In genomic region chr6:24586885-24587284, GRCm38 (mm10) we compare ENCODE assay signal across 8 mouse cellular contexts. TPM values are rescaled to one million over a fixed set of nuclear protein-coding genes. Genes with fewer than 3 reads are reported as not detected.
DNase-seq lines count a peak whose midpoint lies in the region; ATAC-seq lines count a peak whose summit lies in the region.

No protein-coding gene starts in this region.

- H3K36me3 ChIP-seq in kidney, embryonic 15.5 days = no peaks in the 10 kb centered on the region
- H3K36me3 ChIP-seq in hindbrain, embryonic 10.5 days = no peaks in the 10 kb centered on the region
- H3K36me3 ChIP-seq in midbrain, embryonic 15.5 days (replicated peaks) = no peaks in the 10 kb centered on the region

- peak overlapping the region; percentile 72 for H3K27ac ChIP-seq in kidney, embryonic 15.5 days
- no peak overlapping the region for H3K27ac ChIP-seq in hindbrain, embryonic 10.5 days
- H3K27ac ChIP-seq in midbrain, embryonic 15.5 days = no peak overlapping the region

- H3K27me3 ChIP-seq in kidney, embryonic 15.5 days = no peaks in the 10 kb centered on the region
- no peaks in the 10 kb centered on the region for H3K27me3 ChIP-seq in hindbrain, embryonic 10.5 days (ENCODE audit: insufficient read depth, poor library complexity, severe bottlenecking)
- no peaks in the 10 kb centered on the region for H3K27me3 ChIP-seq in midbrain, embryonic 15.5 days (replicated peaks)

- H3K9ac ChIP-seq in kidney, embryonic 15.5 days = no peak overlapping the region
- H3K9ac ChIP-seq in midbrain, embryonic 15.5 days = no peak overlapping the region

- peak; percentile 25 to 35 for DNase-seq in cerebellum, postnatal 14 days
- DNase-seq in cerebellum, postnatal 4 days (ENCODE audit: low spot score in 2 of 2) = no peak
- DNase-seq in urinary bladder, postnatal 36 days (ENCODE audit: low spot score in 2 of 2) = peak; percentile 9 to 59
- no peak for DNase-seq in urinary bladder, postnatal 10 days (ENCODE audit: low spot score)
- DNase-seq in right cerebral cortex, postnatal 10 days (ENCODE audit: low spot score in 2 of 2) = no peak
- no peak for DNase-seq in hindbrain, embryonic 10.5 days (ENCODE audit: low spot score)

- peaks cover 11% of the 10 kb centered on the region for H3K4me1 ChIP-seq in kidney, embryonic 15.5 days
- H3K4me1 ChIP-seq in hindbrain, embryonic 10.5 days (replicated peaks) = peaks cover 12% of the 10 kb centered on the region; the same call in 1 of the 2 replicates
- 0 out of 2 replicates have a peak, but pooled peaks cover 4% of the 10 kb centered on the region for H3K4me1 ChIP-seq in midbrain, embryonic 15.5 days

- 25% methylated on average over 3 of the region's 3 CpGs for WGBS in kidney, embryonic 15.5 days
- WGBS in hindbrain, embryonic 10.5 days = 35% methylated on average over 3 of the region's 3 CpGs
- WGBS in midbrain, embryonic 15.5 days = 44% methylated on average over 3 of the region's 3 CpGs

- ATAC-seq in kidney, embryonic 15.5 days (replicated peaks; ENCODE audit: low FRiP score) = peak; percentile 60; the same call in 1 of the 2 replicates
- no peak for ATAC-seq in midbrain, embryonic 15.5 days (replicated peaks)

- no peak overlapping the region for H3K4me2 ChIP-seq in kidney, embryonic 15.5 days
- H3K4me2 ChIP-seq in midbrain, embryonic 15.5 days = no peak overlapping the region

- no peak overlapping the region for H3K4me3 ChIP-seq in kidney, embryonic 15.5 days (replicated peaks)
- no peak overlapping the region for H3K4me3 ChIP-seq in hindbrain, embryonic 10.5 days
- H3K4me3 ChIP-seq in midbrain, embryonic 15.5 days = no peak overlapping the region

- H3K9me3 ChIP-seq in kidney, embryonic 15.5 days (replicated peaks) = no peaks in the 10 kb centered on the region
- H3K9me3 ChIP-seq in hindbrain, embryonic 10.5 days = no peaks in the 10 kb centered on the region
- H3K9me3 ChIP-seq in midbrain, embryonic 15.5 days = no peaks in the 10 kb centered on the region

RNA-seq across cellular contexts. Expression of gene Lmod2, which starts 10.7 kb away (rescaled TPM):
- polyA plus RNA-seq in kidney, embryonic 15.5 days (2015; fragmentation: Nextera tagmentation; extraction: Ambion mirVana) = 0.17 and 0.55 TPM in 2 replicates
- polyA plus RNA-seq in hindbrain, embryonic 10.5 days (2016; fragmentation: Nextera tagmentation; extraction: Ambion mirVana) = not detected in 2 replicates
- not detected in 2 replicates for polyA plus RNA-seq in midbrain, embryonic 15.5 days (2015; fragmentation: Nextera tagmentation; extraction: Ambion mirVana)

RNA-seq across cellular contexts. Expression of gene Asb15, which starts 58.9 kb away (rescaled TPM):
- polyA plus RNA-seq in kidney, embryonic 15.5 days (2015; fragmentation: Nextera tagmentation; extraction: Ambion mirVana) = 0.18 and 0.45 TPM in 2 replicates
- not detected in 2 replicates for polyA plus RNA-seq in hindbrain, embryonic 10.5 days (2016; fragmentation: Nextera tagmentation; extraction: Ambion mirVana)
- polyA plus RNA-seq in midbrain, embryonic 15.5 days (2015; fragmentation: Nextera tagmentation; extraction: Ambion mirVana) = 0.08 TPM in 1 of 2 replicates, not detected in the other

RNA-seq across cellular contexts. Expression of gene Ndufa5, which starts 59.1 kb away (rescaled TPM):
- 377 and 407 TPM in 2 replicates for polyA plus RNA-seq in kidney, embryonic 15.5 days (2015; fragmentation: Nextera tagmentation; extraction: Ambion mirVana)
- 255 and 275 TPM in 2 replicates for polyA plus RNA-seq in hindbrain, embryonic 10.5 days (2016; fragmentation: Nextera tagmentation; extraction: Ambion mirVana)
- 371 and 390 TPM in 2 replicates for polyA plus RNA-seq in midbrain, embryonic 15.5 days (2015; fragmentation: Nextera tagmentation; extraction: Ambion mirVana)

Comparison
In these comparisons a context has a peak if more than half of its experiments do, and no peak if none do; other contexts are left out.
1. DNase-seq: peak in cerebellum, postnatal 14 days (2 of 2) and urinary bladder, postnatal 36 days (2 of 2); none in cerebellum, postnatal 4 days (0 of 2), urinary bladder, postnatal 10 days (single experiment), right cerebral cortex, postnatal 10 days (0 of 2) and hindbrain, embryonic 10.5 days (single experiment).